In the genomic region with DNA sequence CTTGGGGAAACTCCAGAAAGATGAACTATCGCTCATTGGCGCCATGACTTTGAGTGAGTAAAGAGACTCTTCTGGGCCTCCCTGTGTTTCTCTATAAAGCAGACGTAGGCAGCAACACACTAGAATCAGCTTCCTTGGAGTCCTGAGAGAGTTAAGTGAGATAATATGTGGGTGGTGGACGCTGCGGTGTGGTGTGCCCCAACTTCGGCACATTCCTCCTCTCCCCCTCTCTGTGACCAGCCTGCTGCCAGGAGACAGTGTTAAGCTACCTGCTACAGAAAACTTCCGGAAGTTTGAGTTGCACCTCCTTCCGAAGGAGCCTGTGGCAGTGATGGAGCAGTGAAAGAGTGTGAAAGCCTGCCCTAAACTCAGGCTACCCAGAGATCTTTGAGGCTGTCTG, we compare ENCODE assay signal across 7 mouse cellular contexts. TPM values are rescaled to one million over a fixed set of nuclear protein-coding genes. Genes with fewer than 3 reads are reported as not detected.
DNase-seq lines count a peak whose midpoint lies in the region.
"Not testable (repeated sequence)": the region's sequence is repeated elsewhere in the genome, so short reads cannot be mapped to it uniquely, and the experiment has no call there.

No protein-coding gene starts in this region.

- DNase-seq in cerebellum, adult 18-20 months, result peak; percentile 19 to 41
- peak; percentile 56 to 57 for DNase-seq in gastrocnemius, adult 8-10 months (ENCODE audit: low spot score in 2 of 2)
- DNase-seq in heart, postnatal 25 days (ENCODE audit: low spot score), result peak; percentile 50
- DNase-seq in layer of hippocampus, adult 8-10 months (ENCODE audit: low spot score in 2 of 2), result peak; percentile 38 to 48
- peak; percentile 33 for DNase-seq in lung, postnatal 10 days
- DNase-seq in right cerebral cortex, postnatal 36 days (ENCODE audit: low spot score in 2 of 2), result peak; percentile 71 to 75
- peak; percentile 31 for DNase-seq in thymus, postnatal 14 days

- intact Hi-C loops in heart, postnatal 25 days (cut with DNase I), result not testable (repeated sequence)

RNA-seq across cellular contexts. Expression of a gene that starts 15.3 kb away (rescaled TPM):
- total RNA-seq in gastrocnemius, adult 8-10 months (2022), result under 1 TPM in 1 of 4 experiments, not detected in 3; 0.43 TPM
- total RNA-seq in heart, postnatal 25 days (2021), result under 1 TPM; 0.25 to 0.52 TPM
- 1 to 10 TPM; 1.7 to 3.2 (median 2.3) TPM for total RNA-seq in layer of hippocampus, adult 8-10 months (2022)

Comparison
In these comparisons a context has a peak if more than half of its experiments do, and no peak if none do; other contexts are left out.
1. Peak in every context shown above with its lines: DNase-seq.